Mouse (Mus musculus) ES-Bruce4 (cell line): Measurements from ENCODE around the gene Magt1.

Experiments used
- CTCF ChIP-seq: IDR thresholded peaks from one replicate; pipeline ENCODE4 v1.8.1; 2011; ENCODE audit warnings: low read depth, low read length
- EP300 ChIP-seq: IDR thresholded peaks from 2 replicates; pipeline ENCODE4 v1.6.1; 2011; ENCODE audit warnings: low read depth, low read length; ENCODE audit not compliant: insufficient read depth

DNA sequence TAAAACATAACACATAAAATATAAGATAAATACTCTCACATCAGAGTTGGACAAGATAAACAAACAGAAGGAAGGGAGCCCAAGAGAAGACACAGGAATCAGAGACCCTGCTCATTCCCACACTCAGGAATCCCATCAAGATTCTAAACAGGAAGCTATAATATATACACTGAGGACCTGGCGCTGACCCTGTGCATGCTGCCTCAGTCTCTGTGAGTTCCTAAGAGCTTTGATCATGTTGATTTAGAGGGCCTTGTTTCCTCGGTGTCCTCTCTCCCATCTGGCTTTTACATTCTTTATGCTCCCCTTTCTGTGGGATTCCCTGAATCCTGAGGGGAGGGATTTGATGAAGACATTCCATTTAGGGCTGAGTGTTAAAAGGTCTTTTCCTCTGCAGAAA lies 33.7 kb upstream of the Magt1 start:
- TF ChIP-seq CTCF = no peak
- TF ChIP-seq EP300 = no peak
